Mouse (Mus musculus): ENCODE data around the gene Cenph. TPM values are rescaled to one million over a fixed set of nuclear protein-coding genes. Genes with fewer than 3 reads are reported as not detected.

Gene Cenph
- 10 to 100 TPM; 15.2 to 18.3 TPM for total RNA-seq (2023)

DNA sequence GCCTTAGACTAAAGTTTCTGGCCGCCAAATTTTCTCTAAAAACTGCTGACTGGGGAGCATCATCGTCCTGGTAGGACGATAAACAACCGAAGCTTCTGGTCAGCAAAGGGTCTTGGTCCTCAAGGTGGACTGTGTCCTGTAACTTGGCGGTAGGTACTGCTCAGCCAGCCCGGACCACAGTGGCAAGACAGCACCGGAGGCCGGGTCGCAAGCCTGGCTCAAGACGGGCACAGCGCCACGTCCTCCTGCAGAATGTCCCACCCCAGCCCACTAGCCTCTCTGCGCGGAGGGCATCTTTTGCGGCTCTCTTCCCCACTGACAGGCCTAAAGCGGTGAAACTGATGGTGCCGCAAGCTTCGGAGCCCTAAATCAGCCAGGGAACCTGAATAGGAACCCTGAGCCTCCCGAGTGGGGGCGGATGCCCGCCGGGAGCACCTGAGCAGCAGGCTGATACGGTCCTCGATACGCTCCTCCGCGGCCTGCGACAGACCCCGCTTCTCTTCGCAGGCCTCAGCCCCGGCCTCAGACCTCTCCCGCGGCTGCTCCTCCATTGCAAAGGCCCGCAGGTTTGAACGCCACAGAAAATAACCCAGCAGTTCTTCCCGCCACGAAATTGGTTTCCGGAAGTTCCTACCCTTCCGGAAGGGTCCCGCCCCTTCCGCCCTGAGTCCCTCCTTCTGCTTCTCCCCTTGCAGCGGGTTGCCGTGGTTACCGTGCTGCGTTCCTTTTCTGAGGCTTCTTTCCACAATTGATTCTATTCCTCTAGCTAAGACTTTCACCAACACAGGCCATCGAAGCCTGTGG is at the start of gene Cenph:
TSS of gene Cenph (minus strand) at position 648 of the 804 bp plus-strand sequence.

DNA sequence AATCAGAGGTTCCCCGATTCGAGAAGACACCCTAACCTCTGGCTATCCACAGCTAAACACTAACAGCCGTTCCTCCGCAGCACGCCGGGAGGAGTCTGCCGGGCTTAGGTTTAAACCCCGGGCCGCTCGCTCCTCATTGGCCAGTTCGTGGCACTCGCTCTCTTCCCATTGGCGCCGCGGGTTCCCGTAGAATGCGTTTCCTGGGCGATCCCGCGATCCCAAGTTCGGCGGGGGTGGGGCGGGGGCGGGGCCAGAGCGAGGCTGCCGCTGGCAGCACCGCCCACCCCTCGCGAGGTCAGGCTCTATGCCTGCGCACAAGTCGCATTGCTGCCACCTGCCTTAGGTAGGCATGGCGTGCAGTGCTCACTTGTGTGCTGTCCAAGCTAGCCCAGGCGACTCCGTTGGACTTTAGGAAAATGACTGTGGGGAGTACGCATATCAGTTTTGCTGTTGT is 10.7 kb upstream of the Cenph start, which contains the start of gene Ccnb1:
TSS of gene Ccnb1 (minus strand) at position 157 of the 454 bp plus-strand sequence.

DNA sequence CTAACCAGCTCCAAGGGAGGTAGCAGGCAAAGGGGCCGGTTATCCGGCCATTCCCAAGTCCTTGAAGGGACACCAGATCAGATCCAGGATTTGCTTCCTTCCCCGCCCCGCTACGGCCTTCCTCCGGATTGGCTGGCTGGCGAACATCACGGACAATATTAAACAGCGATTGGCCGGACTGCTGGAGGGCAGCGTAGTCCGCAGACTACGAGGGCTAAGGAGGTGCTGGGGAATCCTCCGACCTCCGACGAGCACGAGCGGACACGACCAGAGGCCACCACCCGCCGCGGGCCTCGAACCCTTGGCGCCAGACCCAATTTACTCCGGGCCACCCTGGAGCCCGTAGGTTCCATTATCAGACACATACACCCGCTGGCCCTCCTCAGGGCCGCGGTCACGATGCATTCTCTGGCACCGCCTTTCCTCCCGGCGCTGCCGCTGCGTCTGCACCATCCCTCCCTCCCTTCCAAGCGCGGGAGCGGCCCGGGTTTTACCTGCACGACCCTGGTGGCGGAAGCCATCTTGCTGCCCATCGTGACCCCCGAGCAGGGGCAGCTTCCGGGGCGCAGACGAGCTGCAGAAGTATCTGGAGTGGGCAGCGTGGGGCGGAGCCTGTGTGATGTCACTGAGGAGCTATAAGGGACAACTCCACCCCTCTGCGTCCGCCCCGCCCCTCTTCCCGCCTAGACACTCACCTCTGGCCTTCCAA is 31.5 kb downstream of the Cenph start, which contains the start of gene Mrps36:
TSS of gene Mrps36 (minus strand) at position 624 of the 709 bp plus-strand sequence.

DNA sequence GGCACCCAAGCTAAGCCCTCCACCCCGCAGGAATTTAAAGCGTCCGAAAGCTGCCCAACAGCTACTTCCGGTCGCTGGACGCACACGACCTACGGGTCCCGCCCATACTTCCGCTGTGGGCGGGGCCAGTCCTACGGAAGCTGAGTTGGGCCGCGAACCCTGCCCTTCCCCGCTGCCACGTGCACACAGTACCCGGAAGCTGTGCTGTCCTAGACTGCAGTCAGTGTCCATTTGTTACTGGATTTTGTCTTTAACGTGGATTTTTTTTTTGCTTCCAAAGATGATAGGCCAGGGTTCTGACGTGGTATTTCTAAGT is 44.9 kb downstream of the Cenph start, which contains the start of gene Cdk7:
TSS of gene Cdk7 (minus strand) at position 79 of the 316 bp plus-strand sequence.

Other genes with a start within 250 kb of the Cenph start
- gene Ocln, start 223.2 kb downstream of the Cenph start, total RNA-seq (2023): not detected
- gene Marveld2, start 158.9 kb downstream of the Cenph start, total RNA-seq (2023): under 1 TPM; 0.31 to 0.37 TPM
- 10 to 100 TPM; 62.0 to 70.0 TPM for gene Ak6, start 124.9 kb downstream of the Cenph start, total RNA-seq (2023)
- gene Rad17, start 124.8 kb downstream of the Cenph start, total RNA-seq (2023): 10 to 100 TPM; 19.9 to 20.1 TPM
- gene Taf9, start 124.3 kb downstream of the Cenph start, total RNA-seq (2023): 10 to 100 TPM; 10.7 to 13.8 TPM
- gene Ccdc125, start 106.2 kb downstream of the Cenph start, total RNA-seq (2023): 10 to 100 TPM; 51.3 to 51.4 TPM
- gene Cdk7, start 45.0 kb downstream of the Cenph start, total RNA-seq (2023): 10 to 100 TPM; 16.9 to 19.4 TPM
- gene Mrps36, start 31.2 kb downstream of the Cenph start, total RNA-seq (2023): 10 to 100 TPM; 18.9 to 25.2 TPM
- gene Ccnb1, start 10.7 kb upstream of the Cenph start, total RNA-seq (2023): 10 to 100 TPM; 76.9 to 88.0 TPM
- gene Slc30a5, start 57.5 kb upstream of the Cenph start, total RNA-seq (2023): 10 to 100 TPM; 25.6 to 27.0 TPM

Measured in neutrophil, adult 83 days (primary cell).